ENCODE assay signal across 16 mouse cellular contexts in the genomic region with DNA sequence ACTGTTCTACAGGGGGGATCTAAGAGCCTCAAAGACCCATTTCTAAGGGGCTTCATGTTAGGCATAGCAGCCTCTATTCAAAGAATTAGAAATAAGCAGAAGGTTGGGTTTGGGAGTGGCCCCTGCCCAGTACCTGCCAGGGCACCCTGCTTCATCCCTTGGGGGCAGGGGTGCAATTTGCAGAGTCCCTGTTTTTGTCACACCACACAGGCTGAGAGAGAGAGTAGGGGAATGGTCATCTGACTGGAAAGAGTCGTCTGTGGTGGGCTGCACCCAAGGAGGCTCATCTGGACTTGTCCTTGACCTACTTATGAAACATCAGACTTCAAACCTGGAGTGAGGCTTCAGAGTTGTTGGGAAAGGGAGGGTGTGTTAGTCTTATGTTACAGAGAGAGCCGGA.
DNase-seq lines count a peak whose midpoint lies in the region; TF ChIP-seq lines count a peak whose summit lies in the region.
"Had no signal": no experiment of that assay in that cellular context is flagged by ENCODE, and none has a peak within 500 bp of the region (broad histone marks: within the 10 kb centered on the region; RNA-seq: fewer than 3 reads in every experiment).

No protein-coding gene starts in this region.

- intact Hi-C loops in heart, adult 2 months (cut with DNase I): no loop called here

- no peak for TF ChIP-seq CTCF in heart, adult 2 months (IDR thresholded peaks at IDR 0.05)

- H3K27me3 ChIP-seq in heart, adult 2 months (ENCODE audit: control insufficient read depth, insufficient read depth, low read length): no peaks in the 10 kb centered on the region
- H3K27me3 ChIP-seq: CH12.LX, Patski had no signal

- H3K36me3 ChIP-seq in heart, adult 2 months (ENCODE audit: control insufficient read depth, insufficient read depth, low read length): no peaks in the 10 kb centered on the region
- H3K36me3 ChIP-seq: G1E had no signal

- no peak overlapping the region for H3K9ac ChIP-seq in heart, adult 2 months (ENCODE audit: low read depth, low read length)

- H3K4me3 ChIP-seq in heart, adult 2 months: no peak overlapping the region

- no peaks in the 10 kb centered on the region for H3K4me1 ChIP-seq in heart, adult 2 months (ENCODE audit: control insufficient read depth, insufficient read depth, low read length)

- WGBS in heart, adult 2 months: 67% methylated on average over 2 of the region's 2 CpGs

- no peaks in the 10 kb centered on the region for H3K79me2 ChIP-seq in heart, adult 2 months (replicated peaks; ENCODE audit: control insufficient read depth, insufficient read depth, low read length)

- TF ChIP-seq POLR2A in heart, adult 2 months (IDR thresholded peaks at IDR 0.05; ENCODE audit: insufficient read depth, low read depth, low read length): no peak

- H3K27ac ChIP-seq in heart, adult 2 months: no peak overlapping the region

- TF ChIP-seq EP300 in heart, adult 2 months (IDR thresholded peaks at IDR 0.05; ENCODE audit: insufficient read depth, low read depth, low read length): no peak

- peak; percentile 75 for DNase-seq in heart, adult 11 months
- no peak for DNase-seq in heart, adult 2 months
- DNase-seq: adrenal gland, adult 2 months; adrenal gland, adult 8-10 months; adrenal gland, postnatal 10 days; adrenal gland, postnatal 14 days; adrenal gland, postnatal 25 days; adrenal gland, postnatal 36 days; B cell, adult 2 months; cerebellum, adult 11 months; cerebellum, adult 11-12 months; cerebellum, adult 18-20 months; cerebellum, adult 2 months had no signal
